Mouse (Mus musculus) G1E-ER4 (cell line): ENCODE results near the gene Clic1. TPM values are rescaled to one million over a fixed set of nuclear protein-coding genes. Genes with fewer than 3 reads are reported as not detected.

Experiments
- GATA1 ChIP-seq: IDR thresholded peaks from one replicate; pipeline ENCODE4 v1.8.0; 2012; ENCODE audit warnings: low read length, inconsistent platforms
- polyA plus RNA-seq: library from polyadenylated mRNA; stranded (reverse); fragments of >175 nt; gene quantifications from 2 replicates; pipeline ENCODE4 v1.2.3, GENCODE M21; 2012

Clic1 gene
- polyA plus RNA-seq, 1 experiment, result 168 TPM

DNA sequence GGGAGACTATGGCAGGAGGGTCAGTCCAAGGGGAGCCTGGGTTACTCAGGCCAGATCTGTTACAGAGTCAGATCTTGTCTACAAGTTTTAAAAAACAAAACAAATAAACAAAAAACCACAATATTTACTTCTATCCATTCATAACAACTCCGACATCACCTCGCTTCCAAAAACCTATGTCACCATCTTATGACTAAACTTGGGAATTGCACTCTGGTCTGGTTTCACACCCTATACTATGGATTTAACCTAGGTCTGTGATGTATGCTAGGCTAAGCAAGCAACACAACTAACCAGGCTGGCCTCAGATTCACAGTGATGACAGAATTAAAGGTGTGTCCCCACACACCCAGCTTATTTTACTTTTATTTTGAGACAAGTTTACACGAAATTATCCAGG, 56.8 kb downstream of the Clic1 start:
- TF ChIP-seq GATA1, result no peak

DNA sequence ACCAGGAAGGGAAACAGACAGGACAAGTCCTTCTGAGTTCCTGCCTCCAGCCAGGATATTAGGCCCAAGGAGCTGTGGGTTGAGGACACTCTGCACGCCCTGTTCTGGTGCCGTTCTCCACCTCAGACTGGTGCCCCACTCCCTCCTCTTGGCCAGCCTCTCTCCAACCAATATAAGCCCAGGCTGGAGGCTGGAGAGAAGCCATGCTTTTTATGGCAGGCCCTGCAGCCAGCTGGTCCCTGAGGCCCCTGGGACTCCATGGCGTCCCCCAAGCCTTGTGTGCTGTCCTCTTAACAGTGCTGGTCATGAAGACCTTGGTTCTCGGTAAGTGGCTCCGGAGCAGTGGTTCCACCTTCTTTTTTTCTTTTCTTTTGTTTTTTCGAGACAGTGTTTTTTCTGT, 58.3 kb downstream of the Clic1 start, which contains the start of gene Ly6g5c:
TSS of gene Ly6g5c (plus strand) at position 183 of the 400 bp plus-strand sequence.
- no peak for TF ChIP-seq GATA1

Other genes with a start within 250 kb of the Clic1 start
- gene Cyp21a1, start 245.4 kb upstream of the Clic1 start, polyA plus RNA-seq, result not detected in 2 replicates
- gene Stk19, start 213.0 kb upstream of the Clic1 start, polyA plus RNA-seq, result 52.4 and 52.9 TPM in 2 replicates
- 47.6 and 78.7 TPM in 2 replicates for gene Dxo, start 212.9 kb upstream of the Clic1 start, polyA plus RNA-seq
- gene Skiv2l, start 199.8 kb upstream of the Clic1 start, polyA plus RNA-seq, result 62.2 and 65.4 TPM in 2 replicates
- 375 and 385 TPM in 2 replicates for gene Nelfe, start 199.6 kb upstream of the Clic1 start, polyA plus RNA-seq
- not detected in 2 replicates for gene Cfb, start 187.4 kb upstream of the Clic1 start, polyA plus RNA-seq
- gene Zbtb12, start 170.5 kb upstream of the Clic1 start, polyA plus RNA-seq, result 24.4 and 27.6 TPM in 2 replicates
- not detected in 2 replicates for gene Gm20547, start 167.9 kb upstream of the Clic1 start, polyA plus RNA-seq
- 0.49 and 1.3 TPM in 2 replicates for gene C2, start 151.7 kb upstream of the Clic1 start, polyA plus RNA-seq
- gene Ehmt2, start 151.5 kb upstream of the Clic1 start, polyA plus RNA-seq, result 352 and 449 TPM in 2 replicates
- gene Slc44a4, start 135.5 kb upstream of the Clic1 start, polyA plus RNA-seq, result not detected in 2 replicates
- gene Neu1, start 118.7 kb upstream of the Clic1 start, polyA plus RNA-seq, result 12.3 and 17.6 TPM in 2 replicates
- gene Hspa1b, start 90.7 kb upstream of the Clic1 start, polyA plus RNA-seq, result 0.33 and 0.36 TPM in 2 replicates
- 0.12 TPM in 1 of 2 replicates, not detected in the other for gene Gm20481, start 80.1 kb upstream of the Clic1 start, polyA plus RNA-seq
- gene Hspa1a, start 77.8 kb upstream of the Clic1 start, polyA plus RNA-seq, result not detected in 2 replicates
- gene Hspa1l, start 77.3 kb upstream of the Clic1 start, polyA plus RNA-seq, result 0.02 TPM in 1 of 2 replicates, not detected in the other
- 309 and 320 TPM in 2 replicates for gene Lsm2, start 68.1 kb upstream of the Clic1 start, polyA plus RNA-seq
- 965 and 1,080 TPM in 2 replicates for gene Vars, start 49.0 kb upstream of the Clic1 start, polyA plus RNA-seq
- gene Vwa7, start 33.4 kb upstream of the Clic1 start, polyA plus RNA-seq, result 1.0 and 1.4 TPM in 2 replicates
- gene Sapcd1, start 21.9 kb upstream of the Clic1 start, polyA plus RNA-seq, result 40.3 and 64.9 TPM in 2 replicates
- gene Msh5, start 3.2 kb upstream of the Clic1 start, polyA plus RNA-seq, result 7.0 and 7.1 TPM in 2 replicates
- 156 and 185 TPM in 2 replicates for gene Ddah2, start 9.1 kb downstream of the Clic1 start, polyA plus RNA-seq
- gene Ly6g6c, start 15.4 kb downstream of the Clic1 start, polyA plus RNA-seq, result not detected in 2 replicates
- gene Mpig6b, start 16.2 kb downstream of the Clic1 start, polyA plus RNA-seq, result not detected in 2 replicates
- gene Ly6g6e, start 26.9 kb downstream of the Clic1 start, polyA plus RNA-seq, result not detected in 2 replicates
- gene Ly6g6d, start 28.1 kb downstream of the Clic1 start, polyA plus RNA-seq, result 0.22 TPM in 1 of 2 replicates, not detected in the other
- gene Ly6g6f, start 35.6 kb downstream of the Clic1 start, polyA plus RNA-seq, result 0.05 and 0.06 TPM in 2 replicates
- 112 and 148 TPM in 2 replicates for gene Abhd16a, start 39.3 kb downstream of the Clic1 start, polyA plus RNA-seq
- gene Ly6g5c, start 58.3 kb downstream of the Clic1 start, polyA plus RNA-seq, result not detected in 2 replicates
- gene Ly6g5b, start 65.5 kb downstream of the Clic1 start, polyA plus RNA-seq, result 0.08 and 0.15 TPM in 2 replicates
- 62.0 and 85.8 TPM in 2 replicates for gene Gpank1, start 71.5 kb downstream of the Clic1 start, polyA plus RNA-seq
- 66.1 and 68.9 TPM in 2 replicates for gene Csnk2b, start 72.1 kb downstream of the Clic1 start, polyA plus RNA-seq
- gene D17H6S53E, start 76.4 kb downstream of the Clic1 start, polyA plus RNA-seq, result 11.4 and 13.3 TPM in 2 replicates
- 0.23 and 0.27 TPM in 2 replicates for gene Apom, start 82.1 kb downstream of the Clic1 start, polyA plus RNA-seq
- gene Bag6, start 85.2 kb downstream of the Clic1 start, polyA plus RNA-seq, result 685 and 826 TPM in 2 replicates
- gene Prrc2a, start 114.9 kb downstream of the Clic1 start, polyA plus RNA-seq, result 1,478 and 1,496 TPM in 2 replicates
- not detected in 2 replicates for gene Aif1, start 126.1 kb downstream of the Clic1 start, polyA plus RNA-seq
- 0.39 and 0.49 TPM in 2 replicates for gene Lst1, start 138.5 kb downstream of the Clic1 start, polyA plus RNA-seq
- 0.09 and 0.12 TPM in 2 replicates for gene Ltb, start 144.5 kb downstream of the Clic1 start, polyA plus RNA-seq
- not detected in 2 replicates for gene Tnf, start 152.0 kb downstream of the Clic1 start, polyA plus RNA-seq
- not detected in 2 replicates for gene Lta, start 155.4 kb downstream of the Clic1 start, polyA plus RNA-seq
- not detected in 2 replicates for gene Gm16181, start 170.9 kb downstream of the Clic1 start, polyA plus RNA-seq
- 2.2 and 2.7 TPM in 2 replicates for gene Atp6v1g2, start 183.7 kb downstream of the Clic1 start, polyA plus RNA-seq
- 39.6 and 44.3 TPM in 2 replicates for gene Nfkbil1, start 185.8 kb downstream of the Clic1 start, polyA plus RNA-seq
- 326 and 338 TPM in 2 replicates for gene Ddx39b, start 191.8 kb downstream of the Clic1 start, polyA plus RNA-seq
- gene H2-D1, start 212.8 kb downstream of the Clic1 start, polyA plus RNA-seq, result 56.7 and 69.0 TPM in 2 replicates